Mouse (Mus musculus) heart, postnatal 0 days (tissue): ENCODE results near the gene Rab13.

ENCODE experiments used
- CTCF ChIP-seq: IDR thresholded peaks from 2 replicates; pipeline ENCODE4 v1.5.1; 2016; ENCODE audit warnings: antibody characterized with exemption, control low read depth, low read depth
- EP300 ChIP-seq: IDR thresholded peaks from 2 replicates; pipeline ENCODE4 v1.6.1; 2016; ENCODE audit warnings: antibody characterized with exemption, low read depth

- TF ChIP-seq CTCF (no peak), EP300 (no peak)
Observed at GRCm38 (mm10) chr3:90266901-90267775, 53.6 kb downstream of the Rab13 start.
